Mouse (Mus musculus) left cerebral cortex, adult 11 months (tissue): ENCODE data around the gene Cyp4x1.

ENCODE experiments used
- DNase-seq: peaks from one replicate; pipeline ENCODE4 v3.0.0; 2022; ENCODE audit warnings: low spot score

Cyp4x1 gene

GRCm38 (mm10) chr4:115088611-115089338, 45.3 kb downstream of the Cyp4x1 start, which contains the start of gene Pdzk1ip1:
Gene Pdzk1ip1 (plus strand): TSS chr4:115088708.
- no peak for DNase-seq

- no peak for DNase-seq
Measured at GRCm38 (mm10) chr4:115086763-115087415, 47.2 kb downstream of the Cyp4x1 start.

GRCm38 (mm10) chr4:115086257-115086656, 47.8 kb downstream of the Cyp4x1 start:
- DNase-seq = no peak

- no peak for DNase-seq
Measured at GRCm38 (mm10) chr4:115085522-115086095, 48.5 kb downstream of the Cyp4x1 start.

GRCm38 (mm10) chr4:115083031-115083430, 51.0 kb downstream of the Cyp4x1 start:
- DNase-seq = no peak

GRCm38 (mm10) chr4:115079821-115080349, 54.2 kb downstream of the Cyp4x1 start:
- DNase-seq = no peak

GRCm38 (mm10) chr4:115078892-115079820, 54.9 kb downstream of the Cyp4x1 start:
- no peak for DNase-seq

- DNase-seq = no peak
Measured at GRCm38 (mm10) chr4:115075204-115075915, 58.7 kb downstream of the Cyp4x1 start.

GRCm38 (mm10) chr4:115074789-115075188, 59.3 kb downstream of the Cyp4x1 start:
- no peak for DNase-seq

- no peak for DNase-seq
Measured at GRCm38 (mm10) chr4:115071668-115072067, 62.4 kb downstream of the Cyp4x1 start.

GRCm38 (mm10) chr4:115063518-115064239, 70.4 kb downstream of the Cyp4x1 start:
- no peak for DNase-seq

- no peak for DNase-seq
Measured at GRCm38 (mm10) chr4:115062875-115063517, 71.1 kb downstream of the Cyp4x1 start.

GRCm38 (mm10) chr4:115062540-115062874, 71.6 kb downstream of the Cyp4x1 start:
- no peak for DNase-seq

GRCm38 (mm10) chr4:115060753-115061152, 73.3 kb downstream of the Cyp4x1 start:
- DNase-seq = no peak

- DNase-seq = no peak
Measured at GRCm38 (mm10) chr4:115059871-115060270, 74.2 kb downstream of the Cyp4x1 start.

GRCm38 (mm10) chr4:115058871-115059590, 75.0 kb downstream of the Cyp4x1 start:
- no peak for DNase-seq

- DNase-seq = no peak
Measured at GRCm38 (mm10) chr4:115058317-115058761, 75.7 kb downstream of the Cyp4x1 start.

- DNase-seq = no peak
Measured at GRCm38 (mm10) chr4:115057674-115058316, 76.3 kb downstream of the Cyp4x1 start.
